Mouse (Mus musculus) liver, postnatal 0 days (tissue): ENCODE measurements around the gene Cbln3. TPM values are rescaled to one million over a fixed set of nuclear protein-coding genes. Genes with fewer than 3 reads are reported as not detected.

Source experiments
- ATAC-seq: fragments of 200-750 bp; cut with Nextera tagmentation; 2 replicates; pipeline ENCODE4 v1.8.0; 2017; ENCODE audit warnings: mild to moderate bottlenecking, moderate library complexity
- DNase-seq: peaks from one replicate; pipeline ENCODE4 v3.0.0-alpha.2; 2016
- H3K27ac ChIP-seq: fragments of 300-500 bp; sonication (generic); 2 replicates; pipeline ENCODE4 v1.5.1; 2014; ENCODE audit warnings: antibody characterized with exemption, moderate library complexity, mild to moderate bottlenecking, low read depth
- H3K27me3 ChIP-seq: fragments of 300-500 bp; sonication (generic); 2 replicates; pipeline ENCODE4 v1.6.1; 2014; ENCODE audit warnings: low read length, control low read depth, mixed read lengths; ENCODE audit not compliant: insufficient read depth
- H3K36me3 ChIP-seq: fragments of 300-500 bp; sonication (generic); replicated peaks from 2 replicates; pipeline ENCODE4 v1.6.1; 2014; ENCODE audit warnings: mild to moderate bottlenecking, control low read depth, low read length, moderate library complexity, mixed read lengths; ENCODE audit not compliant: insufficient read depth
- H3K4me1 ChIP-seq: fragments of 300-500 bp; sonication (generic); 2 replicates; pipeline ENCODE4 v1.6.1; 2014; ENCODE audit warnings: antibody characterized with exemption, mild to moderate bottlenecking, control low read depth; ENCODE audit not compliant: insufficient read depth
- H3K4me2 ChIP-seq: fragments of 300-500 bp; sonication (generic); 2 replicates; pipeline ENCODE4 v1.6.1; 2014; ENCODE audit warnings: low read depth, mild to moderate bottlenecking, low read length, moderate library complexity, mixed read lengths
- H3K4me3 ChIP-seq: fragments of 300-500 bp; sonication (generic); 2 replicates; pipeline ENCODE4 v1.5.1; 2014; ENCODE audit warnings: low read depth, low read length
- H3K9ac ChIP-seq: fragments of 300-500 bp; sonication (generic); replicated peaks from 2 replicates; pipeline ENCODE4 v1.6.1; 2014; ENCODE audit warnings: mild to moderate bottlenecking, moderate library complexity
- H3K9me3 ChIP-seq: fragments of 300-500 bp; sonication (generic); 2 replicates; pipeline ENCODE4 v1.6.1; 2016; ENCODE audit warnings: mild to moderate bottlenecking, control low read depth, low read length, mixed read lengths
- CTCF ChIP-seq: sonication (generic); IDR thresholded peaks from 2 replicates; pipeline ENCODE4 v1.5.1; 2016; ENCODE audit warnings: antibody characterized with exemption, low read depth
- EP300 ChIP-seq: IDR thresholded peaks from 2 replicates; pipeline ENCODE4 v1.6.1; 2016; ENCODE audit warnings: antibody characterized with exemption, low read depth, mild to moderate bottlenecking
- WGBS: fragments of 180-500 bp; shearing (Covaris S2); extraction: QIAGEN DNeasy Blood & Tissue Kit; methylation state at CpG from one replicate; pipeline ENCODE4 v1.1.7; 2014; ENCODE audit not compliant: insufficient replicate concordance; 5-methylcytosine and 5-hydroxymethylcytosine counted together
- polyA plus RNA-seq: library from polyadenylated mRNA; unstranded; fragments of >200 nt; fragmentation: Nextera tagmentation; extraction: Ambion mirVana; gene quantifications from 2 replicates; pipeline ENCODE4 v1.2.1, GENCODE M21; 2015

The Cbln3 gene
- polyA plus RNA-seq, 1 experiment from 2014 or later = 0.29 TPM

GRCm38 (mm10) chr14:55830331-55830730, 53.9 kb downstream of the Cbln3 start:
- TF ChIP-seq CTCF = no peak
- TF ChIP-seq EP300 = no peak
- WGBS = 70% methylated on average over 4 of the region's 4 CpGs
- no peak overlapping the region for H3K4me2 ChIP-seq
- no peak overlapping the region for H3K4me3 ChIP-seq
- H3K27me3 ChIP-seq = peaks cover 28% of the 10 kb centered on the region
- no peak for DNase-seq
- no peak overlapping the region for H3K27ac ChIP-seq
- H3K36me3 ChIP-seq = no peaks in the 10 kb centered on the region
- no peaks in the 10 kb centered on the region for H3K9me3 ChIP-seq
- no peak overlapping the region for H3K9ac ChIP-seq
- H3K4me1 ChIP-seq = peaks cover 1% of the 10 kb centered on the region
- ATAC-seq = no peak

- 84% methylated on average over 16 of the region's 16 CpGs for WGBS
- H3K4me3 ChIP-seq = no peak overlapping the region
- no peak overlapping the region for H3K4me2 ChIP-seq
- DNase-seq = no peak
- H3K4me1 ChIP-seq = peaks cover 6% of the 10 kb centered on the region
- H3K9me3 ChIP-seq = no peaks in the 10 kb centered on the region
- H3K36me3 ChIP-seq = no peaks in the 10 kb centered on the region
- peaks cover 33% of the 10 kb centered on the region for H3K27me3 ChIP-seq
- TF ChIP-seq CTCF = no peak
- TF ChIP-seq EP300 = no peak
- ATAC-seq = no peak
- H3K9ac ChIP-seq = no peak overlapping the region
- H3K27ac ChIP-seq = no peak overlapping the region
These were observed 54.3 kb downstream of the Cbln3 start for GRCm38 (mm10) chr14:55829854-55830253.

Other genes starting within 250 kb of the Cbln3 start
- gene Ipo4, start 248.4 kb downstream of the Cbln3 start, polyA plus RNA-seq = 14.7 and 16.6 TPM in 2 replicates
- 0.99 and 1.6 TPM in 2 replicates for gene Gm49378, start 246.5 kb downstream of the Cbln3 start, polyA plus RNA-seq
- gene Tm9sf1, start 240.6 kb downstream of the Cbln3 start, polyA plus RNA-seq = 39.3 and 42.8 TPM in 2 replicates
- 0.06 and 0.21 TPM in 2 replicates for gene Tssk4, start 234.2 kb downstream of the Cbln3 start, polyA plus RNA-seq
- gene Mdp1, start 223.9 kb downstream of the Cbln3 start, polyA plus RNA-seq = 16.0 and 16.1 TPM in 2 replicates
- 15.0 and 17.4 TPM in 2 replicates for gene Gmpr2, start 212.5 kb downstream of the Cbln3 start, polyA plus RNA-seq
- 228 and 231 TPM in 2 replicates for gene Nedd8, start 212.3 kb downstream of the Cbln3 start, polyA plus RNA-seq
- 11.5 and 14.1 TPM in 2 replicates for gene Tinf2, start 202.6 kb downstream of the Cbln3 start, polyA plus RNA-seq
- gene Tgm1, start 170.5 kb downstream of the Cbln3 start, polyA plus RNA-seq = 3.6 and 4.7 TPM in 2 replicates
- 18.5 and 21.2 TPM in 2 replicates for gene Rabggta, start 162.1 kb downstream of the Cbln3 start, polyA plus RNA-seq
- gene Dhrs1, start 138.7 kb downstream of the Cbln3 start, polyA plus RNA-seq = 98.6 and 103 TPM in 2 replicates
- gene Nop9, start 138.7 kb downstream of the Cbln3 start, polyA plus RNA-seq = 13.2 and 14.5 TPM in 2 replicates
- 191 and 192 TPM in 2 replicates for gene Cideb, start 125.9 kb downstream of the Cbln3 start, polyA plus RNA-seq
- 1.8 and 2.1 TPM in 2 replicates for gene Ltb4r2, start 123.0 kb downstream of the Cbln3 start, polyA plus RNA-seq
- gene Ltb4r1, start 118.4 kb downstream of the Cbln3 start, polyA plus RNA-seq = 21.6 and 22.0 TPM in 2 replicates
- gene Adcy4, start 100.3 kb downstream of the Cbln3 start, polyA plus RNA-seq = 1.5 and 1.7 TPM in 2 replicates
- 9.6 and 10.3 TPM in 2 replicates for gene Ripk3, start 95.5 kb downstream of the Cbln3 start, polyA plus RNA-seq
- 0.41 and 0.63 TPM in 2 replicates for gene Nfatc4, start 61.2 kb downstream of the Cbln3 start, polyA plus RNA-seq
- gene Nynrin, start 30.4 kb downstream of the Cbln3 start, polyA plus RNA-seq = 0.63 and 0.70 TPM in 2 replicates
- gene Khnyn, start 555 bp upstream of the Cbln3 start, polyA plus RNA-seq = 4.6 and 5.2 TPM in 2 replicates
- gene Sdr39u1, start 15.9 kb upstream of the Cbln3 start, polyA plus RNA-seq = 26.2 and 26.9 TPM in 2 replicates
- 0.59 and 1.7 TPM in 2 replicates for gene Cma1, start 60.3 kb upstream of the Cbln3 start, polyA plus RNA-seq
- gene Cma2, start 66.6 kb upstream of the Cbln3 start, polyA plus RNA-seq = not detected in 2 replicates
- gene Mcpt1, start 133.6 kb upstream of the Cbln3 start, polyA plus RNA-seq = not detected in 2 replicates
- gene Mcpt9, start 146.1 kb upstream of the Cbln3 start, polyA plus RNA-seq = not detected in 2 replicates
- 0.23 and 0.27 TPM in 2 replicates for gene Mcpt2, start 157.6 kb upstream of the Cbln3 start, polyA plus RNA-seq
- gene Mcpt4, start 177.9 kb upstream of the Cbln3 start, polyA plus RNA-seq = 0.26 and 0.51 TPM in 2 replicates
- 13.3 and 19.0 TPM in 2 replicates for gene Mcpt8, start 200.9 kb upstream of the Cbln3 start, polyA plus RNA-seq
- 38.6 and 41.3 TPM in 2 replicates for gene Ctsg, start 218.2 kb upstream of the Cbln3 start, polyA plus RNA-seq
- gene Gzme, start 236.2 kb upstream of the Cbln3 start, polyA plus RNA-seq = not detected in 2 replicates
- not detected in 2 replicates for gene Gzmd, start 248.2 kb upstream of the Cbln3 start, polyA plus RNA-seq